Mouse (Mus musculus): ENCODE measurements around the gene Slc35a3.

GRCm38 (mm10) chr3:116710941-116711340 is 1.7 kb downstream of the Slc35a3 start:
- TF ChIP-seq CTCF (IDR thresholded peaks at IDR 0.05; ENCODE audit: extremely low read depth, insufficient read depth, insufficient read length, insufficient replicate concordance) (no peak), POLR2A (IDR thresholded peaks at IDR 0.05; ENCODE audit: low read depth, low read length) (no peak)

All from spleen, adult 2 months (tissue).